Mouse (Mus musculus) hindbrain, embryonic 13.5 days (tissue): ENCODE results near the gene Rapgef5. TPM values are rescaled to one million over a fixed set of nuclear protein-coding genes. Genes with fewer than 3 reads are reported as not detected.

Experiments used
- ATAC-seq: fragments of 200-750 bp; cut with Nextera tagmentation; 2 replicates; pipeline ENCODE4 v1.8.0; 2017; ENCODE audit warnings: moderate TSS enrichment; ENCODE audit not compliant: low FRiP score
- H3K27ac ChIP-seq: fragments of 300-500 bp; sonication (generic); 2 replicates; pipeline ENCODE4 v1.5.1; 2015; ENCODE audit warnings: inconsistent platforms, mild to moderate bottlenecking, moderate library complexity
- H3K27me3 ChIP-seq: fragments of 300-500 bp; sonication (generic); 2 replicates; pipeline ENCODE4 v1.6.1; 2015; ENCODE audit warnings: mild to moderate bottlenecking, inconsistent platforms
- H3K36me3 ChIP-seq: fragments of 300-500 bp; sonication (generic); 2 replicates; pipeline ENCODE4 v1.6.1; 2015; ENCODE audit warnings: mild to moderate bottlenecking, inconsistent platforms
- H3K4me1 ChIP-seq: fragments of 300-500 bp; sonication (generic); replicated peaks from 2 replicates; pipeline ENCODE4 v1.6.1; 2015; ENCODE audit warnings: inconsistent platforms
- H3K4me2 ChIP-seq: fragments of 300-500 bp; sonication (generic); 2 replicates; pipeline ENCODE4 v1.6.1; 2015; ENCODE audit warnings: inconsistent platforms, mild to moderate bottlenecking, moderate library complexity
- H3K4me3 ChIP-seq: fragments of 300-500 bp; sonication (generic); 2 replicates; pipeline ENCODE4 v1.5.1; 2015; ENCODE audit warnings: mild to moderate bottlenecking, inconsistent platforms
- H3K9ac ChIP-seq: fragments of 300-500 bp; sonication (generic); 2 replicates; pipeline ENCODE4 v1.6.1; 2015; ENCODE audit warnings: mild to moderate bottlenecking, inconsistent platforms
- H3K9me3 ChIP-seq: fragments of 300-500 bp; sonication (generic); 2 replicates; pipeline ENCODE4 v1.6.1; 2016; ENCODE audit warnings: inconsistent platforms
- WGBS: fragments of 180-500 bp; shearing (Covaris S2); methylation state at CpG from one replicate; pipeline ENCODE4 v1.1.7; 2015; 5-methylcytosine and 5-hydroxymethylcytosine counted together
- polyA plus RNA-seq: library from polyadenylated mRNA; unstranded; fragments of >200 nt; fragmentation: Nextera tagmentation; extraction: Ambion mirVana; gene quantifications from 2 replicates; pipeline ENCODE4 v1.2.1, GENCODE M21; 2015

Rapgef5 gene
- polyA plus RNA-seq: 46.9 and 52.4 TPM in 2 replicates

DNA sequence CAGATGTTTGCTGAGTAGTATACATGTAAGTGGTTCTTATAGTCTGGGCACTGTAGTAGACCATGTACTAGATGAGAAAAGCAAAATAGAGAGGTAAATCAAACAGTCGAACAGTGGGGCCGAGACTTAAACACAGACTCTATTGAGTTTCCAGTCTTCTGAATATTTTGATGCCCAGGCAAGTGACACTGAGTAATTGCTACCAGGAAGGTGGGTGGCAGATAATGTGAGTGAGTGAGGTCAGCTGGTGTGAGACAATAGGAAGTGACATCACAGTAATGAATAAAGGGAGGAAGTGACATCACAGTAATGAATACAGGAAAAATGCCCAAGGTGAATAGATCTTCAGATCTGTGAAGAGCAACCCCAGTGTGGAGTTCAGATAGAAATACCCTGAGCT, at the start of gene Rapgef5:
Rapgef5 (plus strand) TSS at position 301 of the 400 bp plus-strand sequence.
- H3K9ac ChIP-seq: no peak within 1 kb of the TSS
- WGBS: 98% methylated on average over 2 of the region's 2 CpGs
- no peak for ATAC-seq
- H3K9me3 ChIP-seq: no peaks in the 10 kb centered on the region
- H3K36me3 ChIP-seq: no peaks in the 10 kb centered on the region
- no peaks in the 10 kb centered on the region for H3K27me3 ChIP-seq
- no peak within 1 kb of the TSS for H3K4me3 ChIP-seq
- H3K4me2 ChIP-seq: no peak within 1 kb of the TSS
- no peak within 1 kb of the TSS for H3K27ac ChIP-seq
- H3K4me1 ChIP-seq: peaks cover 11% of the 10 kb centered on the region

- Histone ChIP-seq H3K9me3 (no peaks in the 10 kb centered on the region), H3K4me1 (no peaks in the 10 kb centered on the region), H3K27ac (no peak overlapping the region), H3K36me3 (no peaks in the 10 kb centered on the region), H3K9ac (no peak overlapping the region), H3K27me3 (no peaks in the 10 kb centered on the region), H3K4me3 (no peak overlapping the region), H3K4me2 (no peak overlapping the region)
- ATAC-seq: no peak
- WGBS: 46% methylated on average over 5 of the region's 5 CpGs
Observed at GRCm38 (mm10) chr12:117468329-117468728, 48.0 kb upstream of the Rapgef5 start.

DNA sequence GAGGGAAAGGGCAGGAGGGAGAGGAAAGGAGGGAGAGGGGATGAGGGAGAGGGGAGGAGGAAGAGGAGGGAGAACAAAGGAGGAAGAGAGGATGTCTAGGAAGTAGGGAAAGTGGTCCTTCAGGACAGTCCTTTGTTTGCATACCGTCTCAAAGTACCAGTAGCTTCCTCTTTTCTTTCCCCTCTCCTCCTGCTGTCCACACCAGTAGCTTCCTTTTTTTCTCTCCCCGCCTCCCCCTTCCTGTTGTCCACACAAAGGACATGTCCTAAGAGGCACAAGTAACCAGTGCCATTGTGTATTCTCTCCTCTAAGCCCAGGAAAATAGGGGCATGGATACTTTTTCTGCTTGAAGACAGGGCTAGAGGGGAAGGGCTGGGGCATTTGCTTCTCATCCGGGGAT, 37.3 kb upstream of the Rapgef5 start:
- H3K9me3 ChIP-seq: no peaks in the 10 kb centered on the region
- WGBS: 55% methylated on average over 3 of the region's 3 CpGs
- no peak overlapping the region for H3K4me2 ChIP-seq
- H3K4me3 ChIP-seq: no peak overlapping the region
- no peaks in the 10 kb centered on the region for H3K36me3 ChIP-seq
- no peak overlapping the region for H3K27ac ChIP-seq
- no peak overlapping the region for H3K9ac ChIP-seq
- H3K27me3 ChIP-seq: no peaks in the 10 kb centered on the region
- H3K4me1 ChIP-seq: peaks cover 7% of the 10 kb centered on the region; the same call in 1 of the 2 replicates
- ATAC-seq: no peak

DNA sequence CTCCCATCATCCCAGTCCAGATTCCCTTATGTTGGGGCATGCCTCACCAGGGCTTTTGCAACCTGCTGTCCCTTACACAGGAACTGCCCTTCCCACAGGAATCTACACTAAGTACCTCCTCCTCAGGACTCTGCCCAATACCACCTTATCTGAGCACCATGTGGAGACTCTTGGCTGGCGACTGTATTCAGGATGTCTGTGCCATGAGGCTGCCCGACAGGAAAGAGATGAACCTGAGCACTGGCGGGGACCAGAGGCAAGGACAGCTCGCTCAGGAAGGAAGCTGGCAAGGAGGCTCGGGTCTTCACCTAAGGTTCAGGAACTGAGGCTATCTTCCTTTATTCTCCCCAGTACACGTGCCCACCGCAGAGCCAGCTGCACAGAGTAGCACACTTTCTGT, 36.6 kb upstream of the Rapgef5 start:
- Histone ChIP-seq H3K36me3 (no peaks in the 10 kb centered on the region), H3K27ac (no peak overlapping the region), H3K27me3 (no peaks in the 10 kb centered on the region), H3K4me2 (no peak overlapping the region), H3K4me3 (no peak overlapping the region), H3K9me3 (no peaks in the 10 kb centered on the region), H3K9ac (no peak overlapping the region), H3K4me1 (peaks cover 7% of the 10 kb centered on the region; the same call in 1 of the 2 replicates)
- no peak for ATAC-seq
- 77% methylated on average over 7 of the region's 7 CpGs for WGBS

DNA sequence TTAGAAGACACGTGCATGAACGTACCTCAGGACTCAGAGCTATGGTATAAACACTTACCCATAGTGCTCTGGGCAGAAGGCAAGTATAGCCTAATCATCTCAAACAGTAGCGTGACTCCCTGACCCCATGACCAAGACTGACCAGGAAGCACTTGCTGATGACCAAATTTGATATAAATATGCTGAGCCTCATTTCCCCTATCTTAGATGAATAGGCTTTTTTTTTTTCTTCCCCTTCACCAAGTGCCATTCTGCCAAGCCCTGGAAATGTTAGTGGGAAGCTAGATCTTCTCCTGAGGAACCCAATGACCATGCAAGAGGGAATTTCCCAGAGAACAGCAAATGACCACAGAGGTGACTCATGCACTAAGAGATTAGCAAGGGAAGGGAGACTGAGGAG, 35.3 kb upstream of the Rapgef5 start:
- peaks cover 7% of the 10 kb centered on the region; the same call in 1 of the 2 replicates for H3K4me1 ChIP-seq
- H3K27me3 ChIP-seq: no peaks in the 10 kb centered on the region
- 86% methylated on average over 3 of the region's 3 CpGs for WGBS
- no peaks in the 10 kb centered on the region for H3K36me3 ChIP-seq
- no peak overlapping the region for H3K9ac ChIP-seq
- H3K27ac ChIP-seq: no peak overlapping the region
- H3K4me3 ChIP-seq: no peak overlapping the region
- H3K9me3 ChIP-seq: no peaks in the 10 kb centered on the region
- ATAC-seq: no peak
- no peak overlapping the region for H3K4me2 ChIP-seq

- Histone ChIP-seq H3K4me2 (no peak overlapping the region), H3K36me3 (no peaks in the 10 kb centered on the region), H3K4me3 (no peak overlapping the region), H3K27me3 (no peaks in the 10 kb centered on the region), H3K4me1 (peaks cover 10% of the 10 kb centered on the region; the same call in 1 of the 2 replicates), H3K27ac (no peak overlapping the region), H3K9me3 (no peaks in the 10 kb centered on the region), H3K9ac (no peak overlapping the region)
- ATAC-seq: no peak
- 56% methylated on average over 3 of the region's 3 CpGs for WGBS
Observed at GRCm38 (mm10) chr12:117482665-117483064, 33.6 kb upstream of the Rapgef5 start.

DNA sequence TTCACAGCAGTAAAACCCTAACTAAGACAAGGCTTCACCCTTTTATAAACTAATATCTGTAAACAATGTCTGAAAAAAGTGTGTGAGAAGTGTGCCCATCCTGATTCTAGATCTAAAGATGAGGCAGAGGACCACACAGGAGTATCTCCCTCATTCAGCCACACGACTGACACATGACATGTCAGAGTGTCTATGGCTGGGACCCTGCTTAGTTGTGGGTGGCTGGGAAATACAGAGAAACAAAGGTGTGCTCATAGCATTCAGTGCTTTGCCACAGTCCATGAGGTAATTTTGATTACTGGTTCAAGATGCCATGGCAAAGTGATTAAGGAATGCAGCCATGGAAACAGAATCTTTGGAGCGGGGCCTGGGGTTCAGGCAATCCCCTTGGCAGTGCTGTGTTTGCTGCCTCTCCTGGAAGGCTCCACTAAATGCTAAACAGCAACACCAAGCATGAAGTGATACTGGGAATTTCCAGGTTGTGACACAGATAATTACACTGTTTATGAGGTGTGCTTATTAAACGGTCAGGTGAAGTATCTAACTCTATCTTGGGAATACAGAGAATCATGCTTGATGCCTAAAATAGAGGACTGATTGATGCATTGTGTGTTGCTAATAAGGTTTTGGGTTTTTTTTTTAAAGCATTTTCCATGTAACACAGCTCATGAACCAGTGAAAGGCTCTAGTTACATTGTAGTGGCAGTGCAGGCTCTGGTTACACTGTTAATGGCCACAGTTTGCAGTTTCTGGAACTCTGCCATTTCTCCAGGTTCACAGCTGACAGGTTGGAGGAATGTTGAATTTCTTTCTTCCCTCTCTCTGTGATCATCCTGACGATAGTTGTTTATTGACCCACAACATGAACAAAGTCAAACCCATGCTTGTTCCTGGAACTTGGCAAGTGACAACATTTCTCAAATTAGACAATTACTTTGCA, 29.9 kb upstream of the Rapgef5 start:
- no peaks in the 10 kb centered on the region for H3K27me3 ChIP-seq
- no peak overlapping the region for H3K4me3 ChIP-seq
- no peak overlapping the region for H3K9ac ChIP-seq
- WGBS: 65% methylated on average over 4 of the region's 4 CpGs
- ATAC-seq: no peak
- H3K9me3 ChIP-seq: no peaks in the 10 kb centered on the region
- H3K4me1 ChIP-seq: 0 out of 2 replicates have a peak, but pooled peaks cover 6% of the 10 kb centered on the region
- no peaks in the 10 kb centered on the region for H3K36me3 ChIP-seq
- H3K27ac ChIP-seq: no peak overlapping the region
- H3K4me2 ChIP-seq: no peak overlapping the region

DNA sequence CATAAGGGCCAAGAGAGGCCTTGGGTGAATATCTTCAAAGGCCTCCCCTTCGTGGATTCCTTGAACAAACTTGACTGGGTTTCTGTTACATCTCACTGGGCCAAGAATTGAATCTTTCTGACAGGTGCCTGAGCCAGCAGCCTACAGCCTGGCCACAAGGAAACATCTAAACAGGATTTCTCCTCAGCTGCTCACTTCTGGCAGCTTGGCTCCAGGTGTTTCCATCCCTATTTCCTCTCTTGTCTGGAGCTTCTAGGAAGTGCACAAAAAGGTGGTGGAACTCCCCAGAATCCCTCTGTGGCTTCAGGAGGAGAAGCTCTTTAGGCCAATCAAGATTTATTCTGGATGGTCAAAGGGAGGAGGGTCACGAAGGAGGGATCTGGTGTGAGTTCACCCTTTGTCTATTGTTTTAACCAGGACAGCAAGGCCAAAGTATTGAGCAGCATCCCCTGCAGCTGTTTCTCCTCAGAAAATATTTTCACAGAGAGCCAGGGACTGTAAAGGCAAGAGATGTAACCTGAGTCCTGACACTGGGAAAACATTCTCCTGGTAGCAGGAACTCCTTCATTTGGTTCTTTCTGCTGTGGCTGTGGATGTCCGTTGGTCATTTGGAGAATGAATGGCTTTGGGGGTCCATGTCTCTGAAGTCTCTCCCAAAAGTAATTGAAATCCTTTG, 19.6 kb upstream of the Rapgef5 start:
- H3K9ac ChIP-seq: no peak overlapping the region
- 73% methylated on average over 3 of the region's 3 CpGs for WGBS
- H3K4me1 ChIP-seq: peaks cover 6% of the 10 kb centered on the region
- H3K4me3 ChIP-seq: no peak overlapping the region
- H3K36me3 ChIP-seq: no peaks in the 10 kb centered on the region
- H3K27ac ChIP-seq: no peak overlapping the region
- no peak overlapping the region for H3K4me2 ChIP-seq
- ATAC-seq: no peak
- H3K9me3 ChIP-seq: no peaks in the 10 kb centered on the region
- no peaks in the 10 kb centered on the region for H3K27me3 ChIP-seq

DNA sequence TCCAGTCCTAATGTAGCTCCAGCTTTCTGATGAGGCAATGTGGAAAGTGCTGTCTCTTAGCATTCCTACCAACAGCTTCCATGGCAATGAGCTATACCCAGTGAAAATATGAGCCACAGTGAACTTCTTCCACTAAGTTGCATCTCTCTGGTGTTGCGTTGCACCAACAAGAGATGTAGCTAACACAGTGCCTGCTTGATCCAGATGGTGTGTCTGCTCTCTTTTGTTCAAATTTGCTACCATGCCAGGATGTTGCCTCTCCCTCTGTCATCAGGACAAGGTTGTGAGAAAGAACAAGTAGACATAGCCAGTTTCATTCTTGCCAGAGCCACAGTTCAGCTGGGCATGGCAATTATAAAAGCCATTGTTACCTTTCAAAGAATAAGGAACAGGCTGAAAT, 18.9 kb upstream of the Rapgef5 start:
- Histone ChIP-seq H3K36me3 (no peaks in the 10 kb centered on the region), H3K4me2 (no peak overlapping the region), H3K9me3 (no peaks in the 10 kb centered on the region), H3K4me3 (no peak overlapping the region), H3K27ac (no peak overlapping the region), H3K27me3 (no peaks in the 10 kb centered on the region), H3K4me1 (peaks cover 6% of the 10 kb centered on the region), H3K9ac (no peak overlapping the region)
- WGBS: 77% methylated on average over 1 of the region's 1 CpGs
- no peak for ATAC-seq

DNA sequence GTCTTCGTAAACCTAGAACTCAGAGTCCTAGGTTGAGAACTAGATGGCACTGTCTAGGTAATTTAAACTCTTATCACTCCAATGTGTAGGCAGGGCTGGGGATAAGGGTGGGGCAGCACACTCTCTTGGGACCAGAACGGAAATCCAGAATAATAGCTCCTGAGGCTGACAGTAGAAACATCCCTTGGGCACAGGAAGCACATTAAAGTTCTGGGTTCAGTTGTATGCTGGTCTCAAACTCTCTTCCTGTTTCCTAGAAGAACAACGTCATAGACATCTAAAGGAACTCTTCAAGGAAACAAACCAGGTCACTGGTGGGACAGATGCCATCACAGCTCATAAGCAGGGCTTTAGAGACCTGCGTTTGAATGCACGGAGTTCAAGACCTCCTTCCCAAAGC, 17.0 kb upstream of the Rapgef5 start:
- no peak overlapping the region for H3K27ac ChIP-seq
- H3K9ac ChIP-seq: no peak overlapping the region
- H3K4me1 ChIP-seq: peaks cover 6% of the 10 kb centered on the region
- H3K27me3 ChIP-seq: no peaks in the 10 kb centered on the region
- H3K4me2 ChIP-seq: no peak overlapping the region
- ATAC-seq: no peak
- WGBS: 85% methylated on average over 5 of the region's 5 CpGs
- no peaks in the 10 kb centered on the region for H3K9me3 ChIP-seq
- no peaks in the 10 kb centered on the region for H3K36me3 ChIP-seq
- H3K4me3 ChIP-seq: no peak overlapping the region

DNA sequence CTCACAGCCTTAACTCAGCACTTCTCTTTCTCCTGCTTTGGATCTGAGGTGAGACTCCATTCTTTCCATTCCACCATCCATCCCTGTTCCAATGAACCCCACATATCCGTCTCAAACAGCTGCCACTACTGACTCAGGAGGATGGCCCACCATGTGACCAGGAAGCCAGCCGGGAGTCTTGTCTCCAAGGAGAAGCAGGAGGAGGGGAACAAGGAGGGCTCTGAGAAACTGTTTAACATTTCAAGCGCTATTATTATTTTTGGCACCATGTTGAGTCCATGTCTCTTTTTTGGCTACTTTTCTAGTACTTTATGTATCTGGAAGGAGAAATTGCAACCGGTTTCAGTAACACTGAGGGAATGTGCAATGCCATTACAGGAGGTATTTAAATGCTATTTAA, 15.1 kb upstream of the Rapgef5 start:
- Histone ChIP-seq H3K4me1 (peaks cover 6% of the 10 kb centered on the region), H3K9me3 (no peaks in the 10 kb centered on the region), H3K27ac (no peak overlapping the region), H3K4me3 (no peak overlapping the region), H3K27me3 (no peaks in the 10 kb centered on the region), H3K36me3 (no peaks in the 10 kb centered on the region), H3K4me2 (no peak overlapping the region), H3K9ac (no peak overlapping the region)
- WGBS: 70% methylated on average over 4 of the region's 4 CpGs
- ATAC-seq: no peak

DNA sequence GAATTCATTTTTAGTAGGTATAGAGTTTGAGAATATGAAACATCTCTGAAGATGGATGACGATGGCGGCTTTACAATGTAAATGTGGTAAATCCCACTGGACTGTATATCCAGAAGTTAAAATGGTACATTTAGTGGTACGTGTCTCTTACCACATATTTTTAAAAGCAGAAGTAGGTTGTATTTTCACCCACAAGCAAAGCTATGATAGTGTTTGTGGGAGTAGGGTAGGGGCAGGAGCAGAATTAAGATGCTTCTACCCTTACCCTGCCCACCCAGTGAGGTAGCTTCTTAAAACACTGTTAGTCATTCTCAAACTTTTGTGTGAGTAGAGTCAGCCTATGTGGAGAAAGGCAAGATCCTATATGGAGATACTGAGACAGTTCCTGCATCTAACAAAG, 13.4 kb upstream of the Rapgef5 start:
- no peaks in the 10 kb centered on the region for H3K9me3 ChIP-seq
- H3K36me3 ChIP-seq: no peaks in the 10 kb centered on the region
- ATAC-seq: no peak
- no peak overlapping the region for H3K9ac ChIP-seq
- peaks cover under 1% of the 10 kb centered on the region; the same call in 1 of the 2 replicates for H3K4me1 ChIP-seq
- no peak overlapping the region for H3K27ac ChIP-seq
- H3K4me2 ChIP-seq: no peak overlapping the region
- WGBS: 96% methylated on average over 3 of the region's 3 CpGs
- no peaks in the 10 kb centered on the region for H3K27me3 ChIP-seq
- no peak overlapping the region for H3K4me3 ChIP-seq
